Mouse (Mus musculus) hematopoietic stem cell, adult 5-6 weeks (primary cell): Measurements from ENCODE around the gene Casq2. TPM values are rescaled to one million over a fixed set of nuclear protein-coding genes. Genes with fewer than 3 reads are reported as not detected.

Experiments
- ATAC-seq, 2 experiments: fragments of 125-278 bp in 1 of 2; replicated peaks in 1 of 2; 2 replicates each; pipeline ENCODE4 v1.8.0; 2016 to 2017; ENCODE audit warnings: inconsistent platforms in 2 of 2, mild to moderate bottlenecking in 2 of 2, moderate number of reproducible peaks in 2 of 2, low read depth in 1 of 2, moderate TSS enrichment in 1 of 2; ENCODE audit not compliant: low FRiP score in 2 of 2, poor library complexity in 2 of 2, severe bottlenecking in 2 of 2, insufficient read depth in 1 of 2, low TSS enrichment in 1 of 2
- total RNA-seq: library from RNA; stranded (forward); fragments of 172-1452, 232-1000 nt; gene quantifications from 2 replicates; pipeline ENCODE4 v1.2.3, GENCODE M21; 2017

The Casq2 gene
- not detected in 2 replicates for total RNA-seq

DNA sequence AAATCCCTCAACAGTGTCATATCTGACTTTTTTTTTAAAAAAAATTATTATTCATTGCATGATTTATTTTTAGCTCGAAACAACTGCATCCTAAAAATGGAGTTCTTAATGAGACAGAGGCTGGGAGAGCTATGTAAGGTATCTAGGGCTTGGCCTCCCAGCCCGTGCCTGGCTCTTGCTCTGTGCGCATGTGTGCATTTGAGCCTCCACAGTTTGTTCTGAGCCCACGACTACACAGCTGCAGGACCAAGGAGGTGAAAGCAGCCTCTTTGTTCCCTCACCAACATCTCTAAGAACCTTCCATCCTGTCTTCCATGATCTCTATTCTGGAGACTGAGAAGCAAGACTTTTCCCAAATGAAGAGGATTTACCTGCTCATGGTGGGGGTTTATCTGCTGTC, at the start of gene Casq2:
Casq2 (plus strand) TSS at position 133 of the 400 bp plus-strand sequence.
- ATAC-seq, result no peak

DNA sequence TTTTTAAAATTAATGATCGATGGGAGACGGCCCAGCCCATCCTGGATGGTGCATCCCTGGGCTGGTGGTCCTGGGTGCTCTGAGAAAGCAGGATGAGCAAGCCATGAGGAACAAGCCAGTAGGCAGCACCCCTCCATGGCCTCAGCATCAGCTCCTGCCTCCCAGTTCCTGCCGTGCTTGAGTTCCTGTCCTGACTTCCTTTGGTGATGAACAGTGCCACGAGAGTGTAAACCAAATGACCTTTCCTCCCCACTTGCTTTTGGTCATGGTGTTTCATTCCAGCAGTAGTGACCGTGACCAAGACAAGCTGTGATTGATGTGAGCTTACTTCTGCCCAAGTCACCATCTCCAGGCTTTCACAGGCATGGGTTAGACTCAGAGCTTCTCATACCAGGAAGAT, 48.4 kb upstream of the Casq2 start:
- ATAC-seq, result no peak

DNA sequence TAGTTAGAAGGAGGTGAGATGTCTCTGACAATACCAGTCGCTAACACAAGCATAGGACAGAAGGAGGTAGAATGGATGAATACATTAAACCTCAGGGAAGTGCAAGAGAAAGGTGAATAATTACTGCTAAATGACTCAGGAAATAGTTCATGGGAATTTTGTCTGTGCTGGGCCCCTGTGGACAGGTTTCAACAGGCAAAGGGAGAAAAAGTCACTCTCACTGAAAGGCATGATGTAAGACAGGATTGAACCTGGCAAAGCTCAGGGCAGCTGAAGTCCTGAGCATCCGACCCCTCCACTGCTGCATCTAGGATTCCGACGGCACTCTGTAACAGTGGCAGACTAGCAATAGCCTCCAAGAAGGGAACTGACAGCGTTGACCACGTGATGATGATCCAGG, 47.6 kb upstream of the Casq2 start:
- no peak for ATAC-seq

DNA sequence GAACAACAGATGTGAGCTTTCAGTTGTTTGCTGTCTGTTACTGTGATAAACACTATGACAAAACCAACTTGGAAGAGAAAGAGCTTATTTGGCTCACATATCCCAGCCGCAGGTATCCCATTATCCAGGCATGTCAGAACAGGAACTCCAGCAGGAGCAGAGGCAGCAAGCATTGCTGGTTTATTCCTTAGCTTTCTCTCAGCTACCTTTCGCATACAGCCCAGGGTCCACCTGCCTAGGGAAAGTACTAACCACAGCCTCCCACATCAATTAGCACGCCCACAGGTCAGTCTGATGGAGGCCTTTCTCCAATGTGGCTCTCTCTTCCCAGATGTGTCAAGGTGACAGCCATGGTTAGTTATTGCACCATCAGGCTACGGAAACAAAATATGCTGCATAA, 44.6 kb upstream of the Casq2 start:
- no peak for ATAC-seq

DNA sequence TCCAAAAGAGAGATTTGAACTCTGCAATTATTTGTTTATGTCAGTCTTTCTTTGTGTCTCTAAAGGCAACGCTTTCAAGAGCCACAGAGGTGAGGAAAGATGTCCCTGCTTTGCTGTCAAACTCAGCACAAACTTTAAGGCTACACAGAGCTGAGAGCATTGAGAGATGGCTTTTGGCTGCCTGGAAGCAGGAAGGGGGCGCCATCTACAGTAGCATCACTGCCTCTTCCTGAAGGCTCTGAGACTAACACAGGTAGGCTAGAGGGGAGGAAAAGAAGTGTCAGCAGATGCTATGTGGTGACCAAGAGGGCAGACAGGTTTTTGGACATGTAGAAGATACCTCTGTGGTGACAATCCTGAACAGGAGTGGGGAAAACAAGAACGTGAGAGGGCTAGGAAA, 41.1 kb upstream of the Casq2 start:
- no peak for ATAC-seq

DNA sequence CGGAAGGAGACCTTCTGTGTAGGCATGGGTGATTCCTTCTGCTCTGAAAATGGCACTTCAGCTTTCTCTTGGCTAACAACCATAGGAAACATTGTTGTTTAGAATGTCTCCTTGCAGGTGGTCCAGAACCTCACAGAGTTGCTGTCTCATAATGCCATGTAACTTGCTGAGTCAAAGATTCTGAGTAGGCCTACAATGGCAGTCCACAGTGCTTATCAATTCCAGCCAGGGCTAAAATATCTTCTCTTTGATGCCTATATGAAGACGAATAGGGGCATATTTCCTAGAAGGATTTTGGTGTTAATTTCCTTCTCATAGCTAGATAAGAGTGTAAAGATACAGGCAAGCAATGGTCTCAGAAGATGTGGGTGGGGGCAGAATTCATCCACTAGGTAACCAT, 38.7 kb upstream of the Casq2 start:
- no peak for ATAC-seq

DNA sequence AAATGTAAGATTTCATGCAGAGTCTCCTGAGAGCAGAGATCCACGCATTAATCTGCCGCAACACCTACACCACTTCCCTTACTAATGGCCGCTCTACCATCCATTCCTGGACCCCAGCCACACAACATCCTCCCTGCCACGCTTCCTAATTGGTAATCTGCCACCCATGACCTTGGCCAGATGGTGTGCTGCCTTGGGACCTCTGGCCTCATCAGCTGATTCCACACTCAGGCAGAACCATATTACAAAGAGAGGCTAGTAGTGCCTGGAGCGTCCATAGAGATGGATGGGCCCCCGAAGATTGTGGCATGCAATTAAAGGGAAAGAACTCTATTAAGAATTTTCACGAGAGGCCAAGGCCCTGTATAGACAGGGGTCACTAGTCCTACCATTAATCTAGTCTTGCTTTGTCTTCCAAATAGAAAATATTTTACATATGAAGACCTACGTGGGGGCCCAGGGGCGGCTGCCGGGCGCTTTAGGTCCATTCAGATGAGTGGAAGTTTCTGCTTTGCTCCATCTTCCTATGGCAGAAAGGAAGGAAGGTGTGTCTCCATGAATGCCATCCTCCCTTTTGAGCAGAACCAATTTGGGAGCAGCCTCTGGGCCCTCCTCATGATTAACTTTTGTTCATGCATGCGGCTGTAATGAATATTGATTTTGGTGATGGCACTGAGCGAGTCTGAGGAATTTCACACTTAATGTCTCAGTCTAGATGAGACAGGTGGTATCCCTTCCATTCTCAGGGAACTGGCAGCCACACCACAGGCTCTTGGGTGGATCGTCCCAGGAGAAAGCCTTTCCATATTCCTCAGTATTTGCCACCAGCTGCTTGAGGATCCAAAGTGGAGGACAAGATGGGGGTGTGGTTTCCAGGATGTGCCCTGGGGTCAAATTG, 36.8 kb upstream of the Casq2 start:
- no peak for ATAC-seq

DNA sequence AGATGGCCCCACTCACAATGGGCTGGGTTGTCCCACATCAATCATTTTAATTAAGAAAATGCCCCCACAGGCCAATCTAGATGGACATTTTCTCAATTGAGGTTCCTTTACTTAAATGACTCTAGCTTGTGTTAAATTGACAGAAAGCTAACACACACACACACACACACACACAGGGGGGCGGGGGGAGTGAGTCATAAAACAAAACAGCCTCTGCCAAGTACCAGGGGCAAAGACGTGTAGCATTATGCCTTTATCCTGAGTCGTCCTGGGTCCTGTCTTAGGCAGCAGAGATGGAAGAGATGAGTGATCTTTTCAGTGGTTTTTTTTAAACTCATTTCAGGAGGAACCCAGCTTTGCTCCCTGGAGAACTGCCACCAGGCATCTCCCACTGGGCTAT, 34.2 kb upstream of the Casq2 start:
- ATAC-seq, result no peak

DNA sequence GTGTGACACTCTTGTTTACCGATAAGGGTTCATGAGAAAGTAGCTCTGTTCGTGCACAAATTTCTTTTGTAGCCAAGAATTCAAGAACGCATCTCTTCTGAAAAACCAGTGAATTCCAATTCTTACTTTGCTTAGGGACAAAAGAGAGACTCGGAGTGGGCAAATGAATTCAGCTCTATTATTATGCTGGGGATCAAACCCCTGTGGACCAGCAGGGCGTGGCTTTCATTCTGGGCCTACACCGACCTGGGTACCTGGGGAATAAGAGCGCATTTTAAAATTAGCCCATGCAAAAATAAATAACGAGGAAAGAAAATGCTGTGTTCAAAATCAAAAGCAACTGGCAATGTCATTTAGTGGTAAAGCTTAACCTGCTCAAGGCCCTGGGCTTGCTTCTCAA, 32.9 kb upstream of the Casq2 start:
- ATAC-seq, result no peak

DNA sequence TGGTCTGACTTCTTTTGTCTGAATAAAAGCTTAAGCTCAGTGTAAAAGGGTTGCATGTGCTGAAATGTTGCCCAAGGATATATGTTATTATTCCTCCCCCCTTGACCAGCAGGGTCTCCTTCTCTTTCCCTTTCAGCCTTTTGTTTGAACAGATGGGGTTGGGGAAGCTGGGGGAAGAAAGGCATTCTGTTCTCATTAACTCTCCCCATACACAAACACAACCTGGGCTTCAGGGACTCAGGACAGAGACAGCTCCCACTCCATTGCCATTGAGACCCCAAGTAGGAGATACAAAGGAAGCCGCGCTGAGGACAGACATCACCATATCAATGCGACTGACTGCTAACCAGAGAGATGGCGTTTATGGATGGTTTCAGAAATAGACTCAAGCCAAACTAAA, 30.3 kb upstream of the Casq2 start:
- ATAC-seq, result no peak

DNA sequence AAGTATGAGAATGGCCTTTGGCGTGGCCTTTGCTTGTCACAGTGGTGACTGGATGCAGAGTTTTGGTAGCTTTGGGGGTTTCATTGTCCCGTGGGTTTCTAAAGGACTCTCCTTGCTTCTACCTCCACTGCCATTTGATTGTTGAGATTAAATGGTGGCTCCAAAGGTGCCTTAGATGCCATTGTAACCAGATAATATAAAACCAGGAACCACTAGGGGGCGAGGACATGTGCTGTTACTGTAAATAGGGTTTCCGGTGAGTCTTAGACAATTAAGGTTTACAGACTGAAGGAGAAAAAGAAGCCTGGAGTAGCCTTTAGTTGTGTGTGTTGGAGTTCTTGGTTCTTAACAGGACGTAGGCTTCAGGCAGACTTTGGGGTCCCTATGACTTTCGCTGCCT, 26.1 kb upstream of the Casq2 start:
- ATAC-seq, result peak in 1 of 2 experiments; percentile 10; a peak in 1 of 4 replicates

DNA sequence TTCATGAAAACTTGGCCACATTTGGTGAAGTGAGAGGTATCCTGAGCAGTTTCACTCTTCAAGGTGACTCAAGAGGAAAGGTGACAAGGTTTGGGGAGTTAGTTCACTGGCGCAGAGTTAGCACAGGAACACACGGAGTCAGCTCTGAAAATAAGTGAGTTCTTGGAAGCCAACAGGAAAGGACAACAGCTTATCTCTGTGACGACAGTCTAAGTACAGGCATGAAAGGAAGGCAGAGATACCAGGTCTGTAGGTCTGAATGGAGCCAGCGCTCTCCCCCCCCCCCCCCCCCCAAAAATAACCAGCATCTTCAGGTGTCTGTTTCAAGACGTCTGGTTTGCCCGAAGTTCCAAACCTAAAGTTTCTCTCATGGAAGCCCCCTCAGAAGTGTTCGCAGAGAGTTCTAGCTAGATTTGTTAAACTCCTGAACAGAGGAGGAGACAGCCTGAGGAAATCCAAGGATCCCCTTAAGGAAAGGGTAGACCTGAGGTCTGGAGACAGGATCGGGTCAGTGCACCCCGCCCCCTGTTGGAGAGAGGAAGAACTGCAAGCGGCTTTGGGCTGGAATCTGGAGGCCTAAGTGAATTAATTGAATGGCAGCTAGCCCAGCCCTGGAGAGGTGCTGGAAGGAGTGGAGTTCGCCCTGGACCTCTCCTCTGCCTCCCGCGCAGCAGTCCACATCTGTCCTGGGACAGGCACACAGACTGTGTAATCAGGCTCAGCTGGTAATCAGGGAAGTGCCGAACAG, 24.1 kb upstream of the Casq2 start:
- ATAC-seq, result peak; percentile 49 to 62; a peak in 2 of 4 replicates

DNA sequence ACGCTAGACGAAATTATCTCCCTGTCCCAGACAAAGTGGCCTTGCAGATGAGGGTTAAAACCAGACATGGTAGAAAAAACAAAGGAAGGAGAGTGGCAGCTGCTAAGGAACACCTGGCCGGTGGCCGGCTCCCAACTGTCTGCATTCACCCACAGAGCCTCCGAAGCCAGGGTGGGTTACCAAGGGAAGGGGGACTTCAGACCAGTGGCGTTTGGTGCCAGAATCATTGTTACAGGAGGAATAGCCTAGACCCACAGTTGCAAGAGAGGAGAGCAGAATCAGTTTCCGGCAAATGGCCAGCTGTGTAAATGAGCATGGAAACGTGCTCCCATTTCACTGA, 23.6 kb upstream of the Casq2 start:
- ATAC-seq, result no peak

DNA sequence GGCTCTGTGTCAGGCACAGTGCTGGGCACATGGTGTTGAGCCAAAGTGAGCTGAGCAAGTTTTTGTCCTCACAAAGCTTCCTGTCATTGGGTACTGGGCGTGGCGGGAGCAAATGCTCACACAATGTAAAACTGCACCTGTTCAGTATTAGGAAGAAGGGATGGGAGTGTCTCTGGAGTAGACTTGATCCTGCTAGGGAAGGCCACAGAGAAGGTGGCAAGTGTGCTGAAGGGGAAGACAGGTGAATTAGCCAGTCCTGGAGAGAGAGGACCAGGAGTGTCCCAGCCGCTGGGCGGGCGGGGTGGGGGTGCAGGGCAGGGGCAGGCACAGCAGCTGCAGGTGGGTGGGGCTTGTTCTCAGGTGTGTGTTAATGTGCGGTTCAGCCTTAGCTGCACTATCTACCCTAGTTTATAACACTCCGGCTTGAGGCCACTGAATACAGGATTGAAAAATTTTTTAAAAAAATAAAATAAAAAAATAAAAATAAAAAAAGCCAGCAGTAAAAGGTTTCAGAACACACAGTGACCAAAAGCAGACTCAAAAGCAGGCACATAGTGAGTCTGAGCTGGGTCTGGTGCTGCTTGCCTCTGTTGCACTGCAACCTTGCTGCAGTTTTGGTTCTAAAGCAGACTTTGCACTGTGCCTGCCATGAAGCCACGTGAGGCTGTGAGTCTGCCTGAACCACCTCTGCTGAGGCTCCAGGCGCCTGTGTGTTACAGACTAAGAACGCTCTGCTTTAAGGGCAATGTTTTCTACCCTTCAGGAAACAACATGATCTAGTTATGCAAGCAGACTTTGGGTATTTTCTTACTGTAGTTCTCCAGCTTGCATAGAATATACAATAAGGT, 22.7 kb upstream of the Casq2 start:
- ATAC-seq, result no peak

DNA sequence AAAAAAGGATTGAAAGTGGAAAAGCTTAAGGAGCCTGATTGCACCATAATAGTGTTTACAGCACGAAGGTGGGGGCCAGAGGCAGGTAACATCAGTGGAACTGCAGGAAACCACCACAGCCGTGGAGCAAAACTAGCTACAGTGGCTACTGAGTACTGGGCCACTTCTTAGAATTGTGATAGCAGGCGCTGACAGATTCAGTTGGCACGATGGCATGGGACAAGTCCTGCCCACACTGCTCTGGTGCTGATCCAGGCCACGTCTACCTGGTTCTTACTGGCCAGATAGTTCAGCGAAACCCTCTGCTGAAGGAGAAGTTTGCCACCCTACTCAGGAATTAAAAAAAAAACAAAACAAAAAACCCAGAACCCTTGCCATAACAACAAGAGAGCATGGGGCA, 21.6 kb upstream of the Casq2 start:
- no peak for ATAC-seq

DNA sequence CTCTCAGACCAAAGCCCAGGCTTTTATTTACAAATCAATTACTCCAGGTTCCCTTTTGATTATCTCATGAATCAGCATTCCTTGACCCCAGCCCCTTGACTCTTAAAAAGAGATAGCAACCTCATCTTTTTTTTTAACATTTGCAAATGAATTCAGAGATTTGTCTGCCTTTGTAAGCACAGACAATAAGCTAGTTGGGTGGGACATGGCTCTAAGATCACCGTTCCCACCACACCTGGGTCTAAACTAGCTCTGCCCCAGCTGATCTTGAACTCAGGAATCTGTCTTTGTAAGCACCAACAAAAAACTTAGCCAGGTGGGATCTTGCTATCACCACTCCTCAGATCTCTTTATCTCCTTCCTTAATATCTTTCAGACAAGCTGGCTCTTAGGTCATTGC, 18.9 kb upstream of the Casq2 start:
- no peak for ATAC-seq

DNA sequence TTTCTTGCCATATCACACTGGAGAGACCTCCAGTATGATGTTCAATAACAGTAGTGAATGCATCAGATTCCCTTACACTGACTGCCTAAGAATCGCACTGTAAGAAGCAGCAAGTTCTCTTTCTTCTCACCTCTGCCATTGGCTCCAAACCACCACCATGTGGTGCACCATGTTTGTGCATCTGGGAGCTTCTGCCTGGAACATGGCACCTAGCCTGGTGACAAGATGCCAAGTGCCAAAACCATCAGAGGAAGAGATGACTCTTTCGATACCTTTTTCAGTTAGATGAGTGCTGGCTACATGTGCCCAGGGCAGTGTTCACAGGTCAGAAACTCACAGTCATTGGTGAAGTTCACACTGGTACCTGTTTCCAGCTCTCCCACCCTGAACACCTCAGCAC, 18.4 kb upstream of the Casq2 start:
- ATAC-seq, result no peak

DNA sequence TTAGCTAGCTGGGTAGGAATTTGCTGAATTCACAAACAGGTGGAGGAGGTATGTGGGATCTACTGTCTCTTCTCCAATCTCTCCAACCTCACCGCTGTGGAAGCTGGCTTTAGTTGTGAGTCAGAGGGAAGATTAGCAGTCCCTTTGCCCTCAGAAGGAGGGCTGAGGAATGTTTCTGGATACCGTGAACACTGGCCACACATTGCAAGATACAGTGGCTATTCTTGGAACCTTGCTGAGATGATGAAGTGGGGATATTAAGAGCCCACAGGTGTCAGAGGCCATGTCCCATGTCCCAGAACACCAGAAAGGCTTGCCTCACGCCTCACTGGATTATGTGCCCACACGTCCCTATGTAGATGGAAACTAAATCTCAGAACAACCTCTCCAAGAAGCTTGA, 17.0 kb upstream of the Casq2 start:
- no peak for ATAC-seq
